Mouse (Mus musculus) hindbrain, embryonic 15.5 days (tissue): ENCODE measurements around the gene Thap3. TPM values are rescaled to one million over a fixed set of nuclear protein-coding genes. Genes with fewer than 3 reads are reported as not detected.
"Not testable (repeated sequence)": the region's sequence is repeated elsewhere in the genome, so short reads cannot be mapped to it uniquely, and the experiment has no call there.

Experiments used
- ATAC-seq: fragments of 200-750 bp; cut with Nextera tagmentation; 2 replicates; pipeline ENCODE4 v1.8.0; 2017; ENCODE audit warnings: low read depth, moderate number of reproducible peaks, moderate TSS enrichment; ENCODE audit not compliant: low FRiP score
- H3K27ac ChIP-seq: fragments of 300-500 bp; sonication (generic); replicated peaks from 2 replicates; pipeline ENCODE4 v1.5.1; 2015; ENCODE audit warnings: mild to moderate bottlenecking, inconsistent platforms
- H3K27me3 ChIP-seq: fragments of 300-500 bp; sonication (generic); 2 replicates; pipeline ENCODE4 v1.6.1; 2015; ENCODE audit warnings: control low read depth, inconsistent platforms
- H3K36me3 ChIP-seq: fragments of 300-500 bp; sonication (generic); 2 replicates; pipeline ENCODE4 v1.6.1; 2015; ENCODE audit warnings: control low read depth, inconsistent platforms
- H3K4me1 ChIP-seq: fragments of 300-500 bp; sonication (generic); replicated peaks from 2 replicates; pipeline ENCODE4 v1.6.1; 2015; ENCODE audit warnings: control low read depth, inconsistent platforms
- H3K4me2 ChIP-seq: fragments of 300-500 bp; sonication (generic); 2 replicates; pipeline ENCODE4 v1.6.1; 2015; ENCODE audit warnings: moderate library complexity, mild to moderate bottlenecking, inconsistent platforms
- H3K4me3 ChIP-seq: fragments of 300-500 bp; sonication (generic); 2 replicates; pipeline ENCODE4 v1.5.1; 2015; ENCODE audit warnings: mild to moderate bottlenecking, inconsistent platforms
- H3K9ac ChIP-seq: fragments of 300-500 bp; sonication (generic); 2 replicates; pipeline ENCODE4 v1.6.1; 2015; ENCODE audit warnings: inconsistent platforms
- H3K9me3 ChIP-seq: fragments of 300-500 bp; sonication (generic); 2 replicates; pipeline ENCODE4 v1.6.1; 2016; ENCODE audit warnings: control low read depth, inconsistent platforms
- WGBS: fragments of 180-500 bp; shearing (Covaris S2); methylation state at CpG from one replicate; pipeline ENCODE4 v1.1.7; 2015; 5-methylcytosine and 5-hydroxymethylcytosine counted together
- polyA plus RNA-seq: library from polyadenylated mRNA; unstranded; fragments of >200 nt; fragmentation: Nextera tagmentation; extraction: Ambion mirVana; gene quantifications from 2 replicates; pipeline ENCODE4 v1.2.1, GENCODE M21; 2015

Thap3 gene
- 35.7 and 36.7 TPM in 2 replicates for polyA plus RNA-seq

DNA sequence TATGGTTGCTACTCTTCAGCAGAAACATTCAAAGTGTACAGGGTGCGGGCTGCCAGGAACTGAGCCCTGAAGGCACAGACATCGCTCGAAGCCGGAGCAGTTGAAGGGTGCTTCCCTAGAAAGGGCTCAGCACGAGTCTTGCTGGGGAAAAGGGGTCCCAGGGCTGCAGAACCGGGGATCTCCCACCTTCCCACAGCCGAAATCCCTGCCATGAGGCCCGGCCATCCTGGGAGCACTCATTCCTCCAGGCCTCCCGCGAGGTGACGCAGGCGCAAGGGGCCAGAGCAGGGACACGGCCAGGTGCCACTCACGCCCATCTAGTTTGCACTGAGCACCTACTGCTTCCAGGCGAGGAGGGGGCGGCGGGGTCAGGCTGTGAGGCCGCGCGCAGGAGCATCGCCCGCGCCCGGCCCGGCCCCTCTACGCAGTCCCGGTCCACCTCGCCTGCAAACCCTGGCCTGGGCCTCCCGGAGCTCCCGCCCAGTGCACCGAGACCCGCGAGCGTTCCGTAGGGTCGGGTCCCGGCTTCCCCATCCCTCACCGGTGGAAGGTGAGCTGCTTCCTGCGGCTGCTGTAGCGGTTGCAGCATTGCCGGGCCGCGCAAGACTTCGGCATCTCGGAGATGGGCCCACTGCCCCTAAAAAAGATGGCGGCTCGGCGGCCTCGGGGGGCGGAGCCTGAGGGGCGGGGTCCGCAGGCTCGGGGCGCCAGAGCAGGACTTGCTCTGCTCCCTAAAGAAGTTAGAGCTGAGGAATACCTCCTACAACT is at the start of gene Thap3:
Gene Thap3 (minus strand): TSS at position 656 of the 768 bp plus-strand sequence.
- 1% methylated on average over 53 of the region's 54 CpGs for WGBS
- peak within 1 kb of the TSS; percentile 86 for H3K9ac ChIP-seq
- no peaks in the 10 kb centered on the region for H3K27me3 ChIP-seq

DNA sequence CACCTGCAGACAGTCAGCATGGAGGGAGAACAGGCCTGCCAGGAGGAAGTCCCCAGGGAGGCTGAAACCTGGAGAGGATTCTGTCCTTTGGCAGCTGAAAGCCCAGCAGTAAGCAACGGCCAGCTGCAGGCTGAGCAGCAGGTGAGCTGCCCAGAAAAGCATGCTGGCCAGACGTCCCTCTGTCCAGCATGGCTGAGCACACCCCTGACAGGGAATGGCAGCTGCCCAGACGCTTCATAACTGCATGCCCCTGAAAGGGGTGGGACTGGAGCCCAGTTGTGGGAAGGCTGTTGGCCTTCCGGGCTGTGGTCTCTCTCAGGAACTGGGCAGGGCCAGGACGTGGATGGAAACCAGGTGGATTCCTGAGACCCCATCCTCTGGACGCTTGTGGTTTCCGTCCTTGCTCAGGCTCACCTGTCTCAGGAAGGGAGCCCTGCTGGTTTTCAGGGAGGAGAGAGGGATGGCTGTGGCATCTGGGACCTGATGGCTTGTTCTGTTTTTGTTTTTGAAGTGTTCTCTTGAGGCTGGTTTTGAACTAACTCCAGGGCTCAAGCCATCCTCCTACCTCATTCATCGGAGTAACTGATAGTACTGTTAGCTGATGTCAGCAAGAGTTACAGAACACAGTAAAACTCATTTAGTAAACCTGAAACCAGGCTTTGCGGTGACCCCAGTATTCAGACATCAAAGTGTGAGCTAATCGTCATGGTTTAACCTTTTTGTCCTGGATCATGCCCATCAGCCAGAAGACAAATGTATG is 49.6 kb upstream of the Thap3 start, which contains the start of gene Tas1r1:
Gene Tas1r1 (minus strand): TSS at position 344 of the 760 bp plus-strand sequence.
- peak within 1 kb of the TSS; percentile 72 for H3K27ac ChIP-seq
- WGBS = 49% methylated on average over 10 of the region's 10 CpGs
- peaks cover 20% of the 10 kb centered on the region for H3K36me3 ChIP-seq
- peak within 1 kb of the TSS; percentile 82 for H3K9ac ChIP-seq
- peak within 1 kb of the TSS; percentile 84 for H3K4me2 ChIP-seq
- H3K4me3 ChIP-seq = peak within 1 kb of the TSS; percentile 96
- ATAC-seq = peak; percentile 23; the same call in 1 of the 2 replicates
- H3K4me1 ChIP-seq = peaks cover 14% of the 10 kb centered on the region
- H3K9me3 ChIP-seq = no peaks in the 10 kb centered on the region
- no peaks in the 10 kb centered on the region for H3K27me3 ChIP-seq

More for the DNA sequence above, at the start of gene Thap3:
- peak; percentile 75 for ATAC-seq
- H3K4me1 ChIP-seq = peaks cover 29% of the 10 kb centered on the region
- peaks cover 27% of the 10 kb centered on the region for H3K36me3 ChIP-seq
- H3K4me3 ChIP-seq = peak within 1 kb of the TSS; percentile 70
- H3K27ac ChIP-seq = peak within 1 kb of the TSS; percentile 81
- no peaks in the 10 kb centered on the region for H3K9me3 ChIP-seq
- peak within 1 kb of the TSS; percentile 72 for H3K4me2 ChIP-seq

DNA sequence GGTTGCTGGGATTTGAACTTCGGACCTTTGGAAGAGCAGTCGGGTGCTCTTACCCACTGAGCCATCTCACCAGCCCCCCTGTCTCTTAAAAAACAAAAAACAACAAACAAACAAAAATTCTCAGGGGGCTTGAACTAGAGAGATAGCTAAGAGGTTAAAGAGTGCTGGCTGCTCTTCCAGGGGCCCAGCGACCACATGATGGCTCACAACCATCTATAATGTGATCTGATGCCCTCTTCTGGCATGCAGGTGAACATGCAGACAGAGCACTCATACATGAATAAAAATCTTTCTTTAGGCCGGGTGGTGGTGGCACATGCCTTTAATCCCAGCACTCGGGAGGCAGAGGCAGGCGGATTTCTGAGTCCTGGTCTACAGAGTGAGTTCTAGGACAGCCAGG is 47.7 kb upstream of the Thap3 start:
- not testable (repeated sequence) for H3K4me3 ChIP-seq, H3K9me3 ChIP-seq, H3K27me3 ChIP-seq, H3K9ac ChIP-seq, H3K4me2 ChIP-seq, H3K27ac ChIP-seq, H3K36me3 ChIP-seq, ATAC-seq
- WGBS = 92% methylated on average over 6 of the region's 6 CpGs
- H3K4me1 ChIP-seq = peaks cover 14% of the 10 kb centered on the region

DNA sequence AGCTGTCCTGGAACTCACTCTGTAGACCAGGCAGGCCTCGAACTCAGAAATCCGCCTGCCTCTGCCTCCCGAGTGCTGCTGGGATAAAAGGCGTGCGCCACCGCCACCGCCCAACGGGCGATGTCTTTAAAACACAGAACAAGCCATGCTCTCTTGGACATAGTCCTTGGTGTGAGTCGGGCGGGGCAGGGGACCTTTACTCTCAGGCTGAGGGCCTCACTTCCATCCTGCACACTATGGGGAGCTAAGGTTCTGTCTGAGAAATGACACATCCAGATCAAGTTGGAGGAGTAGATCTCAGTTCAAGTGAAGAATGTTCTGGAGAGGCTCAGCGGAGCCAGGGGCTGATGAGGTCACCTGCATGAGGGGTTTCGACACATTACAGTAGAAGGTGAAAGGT is 44.1 kb upstream of the Thap3 start:
- H3K4me2 ChIP-seq = no peak overlapping the region
- no peak for ATAC-seq
- no peak overlapping the region for H3K4me3 ChIP-seq
- H3K36me3 ChIP-seq = no peaks in the 10 kb centered on the region
- no peak overlapping the region for H3K9ac ChIP-seq
- H3K27ac ChIP-seq = no peak overlapping the region
- peaks cover 20% of the 10 kb centered on the region for H3K4me1 ChIP-seq
- WGBS = 92% methylated on average over 13 of the region's 13 CpGs
- no peaks in the 10 kb centered on the region for H3K27me3 ChIP-seq
- no peaks in the 10 kb centered on the region for H3K9me3 ChIP-seq

DNA sequence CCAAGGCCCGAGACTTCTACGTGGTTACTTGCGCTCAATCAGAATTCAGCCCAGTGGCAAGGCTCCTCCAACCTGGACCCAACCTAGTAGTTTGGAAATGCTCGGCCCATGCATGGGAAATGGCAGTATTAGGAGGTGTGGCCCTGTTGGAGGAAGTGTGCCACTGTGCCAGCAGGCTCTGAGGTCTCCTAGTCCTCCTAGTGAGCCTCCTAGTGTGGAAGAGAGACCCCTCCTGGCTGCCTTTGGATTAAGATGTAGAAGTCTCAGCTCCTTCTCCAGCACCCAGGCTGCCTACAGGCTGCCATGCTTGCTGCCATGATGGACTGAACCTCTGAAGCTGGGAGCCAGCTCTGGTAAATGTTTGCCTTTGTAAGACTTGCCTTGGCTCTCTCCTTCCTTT is 41.2 kb upstream of the Thap3 start:
- Histone ChIP-seq H3K27ac (no peak overlapping the region), H3K4me3 (no peak overlapping the region), H3K4me2 (peak overlapping the region; percentile 20), H3K9ac (no peak overlapping the region), H3K4me1 (peaks cover 42% of the 10 kb centered on the region), H3K9me3 (no peaks in the 10 kb centered on the region), H3K36me3 (no peaks in the 10 kb centered on the region), H3K27me3 (no peaks in the 10 kb centered on the region)
- ATAC-seq = no peak
- 56% methylated on average over 4 of the region's 4 CpGs for WGBS

DNA sequence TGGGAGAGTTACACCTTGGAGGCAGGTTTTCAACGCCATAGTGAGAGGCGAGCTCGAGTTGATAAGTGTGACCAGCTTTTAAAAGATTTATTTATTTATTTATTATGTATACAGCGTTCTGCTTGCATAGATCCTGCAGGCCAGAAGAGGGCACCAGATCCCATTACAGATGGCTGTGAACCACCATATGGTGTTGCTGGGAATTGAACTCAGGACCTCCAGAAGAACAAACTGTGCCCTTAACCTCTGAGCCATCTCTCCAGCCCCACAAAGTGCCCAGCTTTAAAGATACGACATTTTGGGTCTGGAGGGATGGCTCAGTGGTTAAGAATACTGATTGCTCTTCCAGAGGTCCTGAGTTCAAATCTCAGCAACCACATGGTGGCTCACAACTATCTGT is 40.3 kb upstream of the Thap3 start:
- no peak overlapping the region for H3K4me3 ChIP-seq
- 37% methylated on average over 5 of the region's 5 CpGs for WGBS
- H3K9ac ChIP-seq = no peak overlapping the region
- no peak for ATAC-seq
- no peaks in the 10 kb centered on the region for H3K27me3 ChIP-seq
- peaks cover 51% of the 10 kb centered on the region for H3K4me1 ChIP-seq
- H3K9me3 ChIP-seq = no peaks in the 10 kb centered on the region
- H3K27ac ChIP-seq = no peak overlapping the region
- H3K4me2 ChIP-seq = peak overlapping the region; percentile 99
- H3K36me3 ChIP-seq = no peaks in the 10 kb centered on the region

DNA sequence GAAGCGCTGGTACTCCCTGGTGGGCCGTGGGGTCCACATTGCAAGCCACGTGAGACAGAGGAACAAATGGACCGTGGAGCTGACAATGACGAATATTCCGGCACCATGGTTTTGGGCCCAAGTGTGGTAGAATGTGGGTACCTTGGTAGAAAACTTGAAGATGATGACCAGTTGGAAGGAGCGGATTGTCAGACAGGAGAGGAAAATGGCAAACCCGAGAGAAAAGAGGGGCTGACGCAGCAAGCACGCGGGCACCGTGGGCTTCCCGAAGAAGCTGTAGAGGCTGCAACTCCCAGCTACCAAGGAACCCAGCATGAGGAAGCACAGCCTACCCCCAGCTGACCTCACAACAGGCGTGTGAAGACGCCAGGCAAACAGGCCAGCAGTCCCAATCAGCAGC is 39.7 kb upstream of the Thap3 start:
- peak overlapping the region; percentile 84 for H3K4me3 ChIP-seq
- H3K27me3 ChIP-seq = no peaks in the 10 kb centered on the region
- 63% methylated on average over 15 of the region's 15 CpGs for WGBS
- H3K36me3 ChIP-seq = peaks cover 2% of the 10 kb centered on the region; the same call in 1 of the 2 replicates
- ATAC-seq = no peak
- H3K9ac ChIP-seq = peak overlapping the region; percentile 88
- peak overlapping the region; percentile 99 for H3K4me2 ChIP-seq
- peaks cover 56% of the 10 kb centered on the region for H3K4me1 ChIP-seq
- no peaks in the 10 kb centered on the region for H3K9me3 ChIP-seq
- peak overlapping the region; percentile 70; the same call in 1 of the 2 replicates for H3K27ac ChIP-seq

DNA sequence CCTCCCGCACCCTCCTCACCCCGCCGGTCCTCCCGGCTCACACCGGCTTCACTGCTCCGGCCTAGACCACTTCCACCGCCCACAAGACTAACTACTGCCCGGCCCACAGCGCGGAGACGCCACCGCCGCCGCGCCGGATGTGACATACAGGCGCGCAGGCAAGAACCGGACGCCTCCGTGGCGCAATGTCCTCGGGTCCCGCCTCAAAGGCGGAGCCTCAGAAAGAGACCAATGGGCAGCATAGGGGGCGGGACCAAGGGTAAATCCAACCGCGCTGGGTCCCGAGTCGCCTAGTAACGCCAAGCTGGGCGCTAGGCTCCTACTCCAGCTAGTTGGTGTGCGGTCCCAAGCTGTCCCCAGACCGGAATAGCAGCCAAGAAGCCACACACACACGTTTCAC is 38.7 kb upstream of the Thap3 start, which contains the start of gene Zbtb48:
Gene Zbtb48 (minus strand): TSS at position 148 of the 400 bp plus-strand sequence.
- H3K27me3 ChIP-seq = no peaks in the 10 kb centered on the region
- H3K9me3 ChIP-seq = no peaks in the 10 kb centered on the region
- H3K36me3 ChIP-seq = peaks cover 3% of the 10 kb centered on the region; the same call in 1 of the 2 replicates
- peak within 1 kb of the TSS; percentile 70 for H3K27ac ChIP-seq
- H3K9ac ChIP-seq = peak within 1 kb of the TSS; percentile 88
- peak within 1 kb of the TSS; percentile 84 for H3K4me3 ChIP-seq
- 0% methylated on average over 34 of the region's 35 CpGs for WGBS
- H3K4me1 ChIP-seq = peaks cover 58% of the 10 kb centered on the region
- H3K4me2 ChIP-seq = peak within 1 kb of the TSS; percentile 99
- ATAC-seq = peak; percentile 97

DNA sequence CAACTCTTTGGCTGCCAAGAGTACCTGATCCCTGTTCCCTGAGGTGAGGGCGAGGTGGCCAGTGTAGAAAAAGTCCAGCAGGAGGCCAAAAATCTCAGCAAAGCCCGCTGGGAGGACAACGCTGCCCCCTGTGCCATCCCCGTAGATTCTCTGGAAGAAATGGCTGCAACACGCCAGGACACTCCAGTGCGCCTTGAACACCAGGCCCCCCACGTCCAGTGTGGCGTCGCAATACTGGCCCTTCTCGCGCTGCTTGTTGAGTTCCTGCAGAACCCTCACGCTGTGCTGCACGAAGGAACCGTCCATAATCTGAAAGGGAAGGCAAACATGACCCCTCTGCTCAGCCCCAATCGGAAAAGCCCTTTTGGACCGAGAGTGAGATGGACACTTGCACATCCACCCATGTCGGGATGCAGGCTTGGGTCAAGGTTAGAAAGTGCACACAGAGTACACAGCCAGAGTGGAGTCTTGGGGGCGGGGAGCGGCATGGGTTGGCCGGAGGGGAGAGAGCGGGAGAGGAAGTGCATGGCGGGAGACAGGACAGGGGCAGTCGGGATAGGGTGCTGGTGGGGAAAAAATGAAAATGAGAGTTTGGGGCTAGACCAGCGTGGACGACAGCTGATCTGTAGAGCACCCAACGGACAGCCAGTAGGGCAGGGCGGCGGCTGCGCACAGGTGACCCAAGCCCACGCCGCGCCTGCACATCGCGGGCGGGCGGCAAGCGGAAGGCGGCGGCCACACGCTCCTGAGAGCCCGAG is 38.1 kb upstream of the Thap3 start:
- WGBS = 4% methylated on average over 28 of the region's 41 CpGs
- Histone ChIP-seq H3K27me3 (no peaks in the 10 kb centered on the region), H3K4me2 (peak overlapping the region; percentile 99), H3K9me3 (no peaks in the 10 kb centered on the region), H3K4me1 (peaks cover 58% of the 10 kb centered on the region), H3K36me3 (peaks cover 7% of the 10 kb centered on the region; the same call in 1 of the 2 replicates), H3K9ac (peak overlapping the region; percentile 88), H3K27ac (peak overlapping the region; percentile 70), H3K4me3 (peak overlapping the region; percentile 84)
- ATAC-seq = peak; percentile 62

DNA sequence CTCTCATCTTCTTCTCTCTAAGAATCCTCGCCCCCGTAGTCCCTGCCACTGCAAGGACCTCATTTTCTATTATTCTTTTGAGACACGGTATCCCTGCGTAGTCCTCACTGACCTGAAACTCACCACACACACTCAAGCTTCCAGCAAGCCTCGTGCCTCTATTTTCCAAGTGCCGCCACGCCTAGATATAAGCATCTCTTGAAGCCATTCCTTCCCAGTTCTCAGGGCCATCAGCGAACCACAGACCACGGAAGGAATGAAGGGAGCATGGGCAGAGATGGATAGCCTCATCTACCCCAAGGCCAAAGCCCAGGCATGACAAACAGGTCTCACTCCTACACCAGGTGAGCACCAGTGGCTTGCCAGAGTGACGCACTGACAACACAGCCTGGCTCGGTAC is 35.7 kb upstream of the Thap3 start:
- H3K27ac ChIP-seq = no peak overlapping the region
- H3K36me3 ChIP-seq = peaks cover 30% of the 10 kb centered on the region
- no peak for ATAC-seq
- no peak overlapping the region for H3K4me3 ChIP-seq
- no peaks in the 10 kb centered on the region for H3K9me3 ChIP-seq
- H3K4me1 ChIP-seq = peaks cover 50% of the 10 kb centered on the region
- no peak overlapping the region for H3K4me2 ChIP-seq
- no peak overlapping the region for H3K9ac ChIP-seq
- 91% methylated on average over 11 of the region's 11 CpGs for WGBS
- H3K27me3 ChIP-seq = no peaks in the 10 kb centered on the region

DNA sequence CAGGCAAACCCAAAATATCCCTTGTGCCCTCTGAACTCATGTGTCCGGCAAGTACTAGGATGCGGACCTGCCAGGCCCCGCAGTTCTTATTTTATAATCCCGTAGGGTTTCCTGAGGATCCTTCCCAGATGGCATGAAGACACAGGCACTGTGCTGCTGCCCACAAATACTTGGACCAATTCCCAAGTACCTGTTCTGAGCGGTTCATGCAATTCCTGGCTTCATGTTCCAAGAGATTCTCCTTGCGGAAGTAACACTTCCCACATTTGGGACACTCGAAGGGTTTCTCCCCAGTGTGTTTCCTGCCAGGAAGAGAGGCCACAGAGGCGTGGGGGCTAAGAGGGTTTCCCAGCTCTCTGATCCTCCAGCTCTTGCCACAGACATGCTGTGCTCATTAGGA is 33.7 kb upstream of the Thap3 start:
- H3K4me2 ChIP-seq = no peak overlapping the region
- H3K27ac ChIP-seq = no peak overlapping the region
- 89% methylated on average over 8 of the region's 8 CpGs for WGBS
- no peak overlapping the region for H3K9ac ChIP-seq
- peaks cover 36% of the 10 kb centered on the region for H3K36me3 ChIP-seq
- H3K4me1 ChIP-seq = peaks cover 37% of the 10 kb centered on the region
- no peak overlapping the region for H3K4me3 ChIP-seq
- no peak for ATAC-seq
- H3K9me3 ChIP-seq = no peaks in the 10 kb centered on the region
- no peaks in the 10 kb centered on the region for H3K27me3 ChIP-seq
